Mouse (Mus musculus): ENCODE results near the gene 1700012B07Rik. TPM values are rescaled to one million over a fixed set of nuclear protein-coding genes. Genes with fewer than 3 reads are reported as not detected.

1700012B07Rik gene
- polyA plus RNA-seq, 1 experiment = not detected

- no peak for TF ChIP-seq POLR2A (IDR thresholded peaks at IDR 0.05; ENCODE audit: low read depth, low read length)
- TF ChIP-seq CTCF (IDR thresholded peaks at IDR 0.05; ENCODE audit: extremely low read depth, insufficient read length, insufficient replicate concordance, low read depth, low read length) = no peak
- Histone ChIP-seq H3K4me1 (ENCODE audit: control insufficient read depth, insufficient read depth, insufficient read length, low read length) (no peaks in the 10 kb centered on the region; the same call in 1 of the 2 replicates), H3K27ac (ENCODE audit: insufficient read depth, low read depth, low read length) (no peak overlapping the region), H3K27me3 (ENCODE audit: control insufficient read depth, insufficient read depth, low read length) (no peaks in the 10 kb centered on the region), H3K36me3 (ENCODE audit: control insufficient read depth, insufficient read depth, low read length) (no peaks in the 10 kb centered on the region), H3K4me3 (ENCODE audit: low read depth, low read length) (no peak overlapping the region)
- 47% methylated on average over 2 of the region's 2 CpGs for WGBS
Observed at GRCm38 (mm10) chr11:109811721-109812120, 16.1 kb downstream of the 1700012B07Rik start.

- Histone ChIP-seq H3K27me3 (ENCODE audit: control insufficient read depth, insufficient read depth, low read length) (no peaks in the 10 kb centered on the region), H3K4me1 (ENCODE audit: control insufficient read depth, insufficient read depth, insufficient read length, low read length) (no peaks in the 10 kb centered on the region), H3K27ac (ENCODE audit: insufficient read depth, low read depth, low read length) (no peak overlapping the region), H3K36me3 (ENCODE audit: control insufficient read depth, insufficient read depth, low read length) (no peaks in the 10 kb centered on the region), H3K4me3 (ENCODE audit: low read depth, low read length) (no peak overlapping the region)
- no peak for TF ChIP-seq CTCF (IDR thresholded peaks at IDR 0.05; ENCODE audit: extremely low read depth, insufficient read length, insufficient replicate concordance, low read depth, low read length)
- TF ChIP-seq POLR2A (IDR thresholded peaks at IDR 0.05; ENCODE audit: low read depth, low read length) = no peak
- WGBS = 56% methylated on average over 4 of the region's 4 CpGs
Observed at GRCm38 (mm10) chr11:109809175-109809855, 18.5 kb downstream of the 1700012B07Rik start.

GRCm38 (mm10) chr11:109801515-109801914 lies 26.3 kb downstream of the 1700012B07Rik start:
- WGBS = 71% methylated on average over 1 of the region's 1 CpGs
- TF ChIP-seq CTCF (IDR thresholded peaks at IDR 0.05; ENCODE audit: extremely low read depth, insufficient read length, insufficient replicate concordance, low read depth, low read length) = no peak
- Histone ChIP-seq H3K36me3 (ENCODE audit: control insufficient read depth, insufficient read depth, low read length) (no peaks in the 10 kb centered on the region), H3K27ac (ENCODE audit: insufficient read depth, low read depth, low read length) (no peak overlapping the region), H3K27me3 (ENCODE audit: control insufficient read depth, insufficient read depth, low read length) (no peaks in the 10 kb centered on the region), H3K4me3 (ENCODE audit: low read depth, low read length) (no peak overlapping the region), H3K4me1 (ENCODE audit: control insufficient read depth, insufficient read depth, insufficient read length, low read length) (no peaks in the 10 kb centered on the region)

- no peaks in the 10 kb centered on the region for H3K4me1 ChIP-seq (ENCODE audit: control insufficient read depth, insufficient read depth, insufficient read length, low read length)
- no peak overlapping the region for H3K27ac ChIP-seq (ENCODE audit: insufficient read depth, low read depth, low read length)
- H3K36me3 ChIP-seq (ENCODE audit: control insufficient read depth, insufficient read depth, low read length) = no peaks in the 10 kb centered on the region
- WGBS = 83% methylated on average over 6 of the region's 6 CpGs
- H3K27me3 ChIP-seq (ENCODE audit: control insufficient read depth, insufficient read depth, low read length) = no peaks in the 10 kb centered on the region
- H3K4me3 ChIP-seq (ENCODE audit: low read depth, low read length) = no peak overlapping the region
- TF ChIP-seq CTCF (IDR thresholded peaks at IDR 0.05; ENCODE audit: extremely low read depth, insufficient read length, insufficient replicate concordance, low read depth, low read length) = no peak
- no peak for TF ChIP-seq POLR2A (IDR thresholded peaks at IDR 0.05; ENCODE audit: low read depth, low read length)
Observed at GRCm38 (mm10) chr11:109797531-109797930, 30.3 kb downstream of the 1700012B07Rik start.

GRCm38 (mm10) chr11:109795536-109795935 lies 32.3 kb downstream of the 1700012B07Rik start:
- Histone ChIP-seq H3K4me1 (ENCODE audit: control insufficient read depth, insufficient read depth, insufficient read length, low read length) (no peaks in the 10 kb centered on the region), H3K27me3 (ENCODE audit: control insufficient read depth, insufficient read depth, low read length) (no peaks in the 10 kb centered on the region), H3K4me3 (ENCODE audit: low read depth, low read length) (no peak overlapping the region), H3K36me3 (ENCODE audit: control insufficient read depth, insufficient read depth, low read length) (no peaks in the 10 kb centered on the region), H3K27ac (ENCODE audit: insufficient read depth, low read depth, low read length) (no peak overlapping the region)
- WGBS = 54% methylated on average over 2 of the region's 2 CpGs
- TF ChIP-seq POLR2A (IDR thresholded peaks at IDR 0.05; ENCODE audit: low read depth, low read length) (no peak), CTCF (IDR thresholded peaks at IDR 0.05; ENCODE audit: extremely low read depth, insufficient read length, insufficient replicate concordance, low read depth, low read length) (no peak)

GRCm38 (mm10) chr11:109793578-109793977 lies 34.3 kb downstream of the 1700012B07Rik start:
- Histone ChIP-seq H3K4me3 (ENCODE audit: low read depth, low read length) (no peak overlapping the region), H3K27ac (ENCODE audit: insufficient read depth, low read depth, low read length) (no peak overlapping the region), H3K36me3 (ENCODE audit: control insufficient read depth, insufficient read depth, low read length) (no peaks in the 10 kb centered on the region), H3K4me1 (ENCODE audit: control insufficient read depth, insufficient read depth, insufficient read length, low read length) (no peaks in the 10 kb centered on the region), H3K27me3 (ENCODE audit: control insufficient read depth, insufficient read depth, low read length) (no peaks in the 10 kb centered on the region)
- 79% methylated on average over 4 of the region's 4 CpGs for WGBS
- TF ChIP-seq CTCF (IDR thresholded peaks at IDR 0.05; ENCODE audit: extremely low read depth, insufficient read length, insufficient replicate concordance, low read depth, low read length) (no peak), POLR2A (IDR thresholded peaks at IDR 0.05; ENCODE audit: low read depth, low read length) (no peak)

- no peaks in the 10 kb centered on the region for H3K27me3 ChIP-seq (ENCODE audit: control insufficient read depth, insufficient read depth, low read length)
- no peak overlapping the region for H3K27ac ChIP-seq (ENCODE audit: insufficient read depth, low read depth, low read length)
- WGBS = 89% methylated on average over 13 of the region's 13 CpGs
- H3K4me3 ChIP-seq (ENCODE audit: low read depth, low read length) = no peak overlapping the region
- TF ChIP-seq POLR2A (IDR thresholded peaks at IDR 0.05; ENCODE audit: low read depth, low read length) (no peak), CTCF (IDR thresholded peaks at IDR 0.05; ENCODE audit: extremely low read depth, insufficient read length, insufficient replicate concordance, low read depth, low read length) (no peak)
- H3K4me1 ChIP-seq (ENCODE audit: control insufficient read depth, insufficient read depth, insufficient read length, low read length) = no peaks in the 10 kb centered on the region
- H3K36me3 ChIP-seq (ENCODE audit: control insufficient read depth, insufficient read depth, low read length) = no peaks in the 10 kb centered on the region
Observed at GRCm38 (mm10) chr11:109792401-109792997, 35.3 kb downstream of the 1700012B07Rik start.
